Mouse (Mus musculus) bone marrow, adult 2 months (tissue): ENCODE data around the gene Magix. TPM values are rescaled to one million over a fixed set of nuclear protein-coding genes. Genes with fewer than 3 reads are reported as not detected.

Experiments
- H3K27ac ChIP-seq: fragments of 200-500 bp; 2 replicates; pipeline ENCODE4 v1.5.1; 2012; ENCODE audit warnings: low read depth, mild to moderate bottlenecking, control low read depth, inconsistent platforms, low read length; ENCODE audit not compliant: control insufficient read depth, poor library complexity, insufficient read depth
- H3K4me1 ChIP-seq: fragments of 200-500 bp; 2 replicates; pipeline ENCODE4 v1.6.1; 2011; ENCODE audit warnings: low read length; ENCODE audit not compliant: control insufficient read depth, insufficient read depth
- H3K4me3 ChIP-seq: fragments of 200-500 bp; replicated peaks from 2 replicates; pipeline ENCODE3; 2011; ENCODE audit warnings: mild to moderate bottlenecking, low read depth, low read length, control low read depth; ENCODE audit not compliant: control insufficient read depth
- CTCF ChIP-seq: fragments of 200-500 bp; IDR thresholded peaks from 2 replicates; pipeline ENCODE4 v1.5.1; 2011; ENCODE audit warnings: low read length, control low read depth; ENCODE audit not compliant: control insufficient read depth, insufficient read depth
- POLR2A ChIP-seq: fragments of 200-500 bp; IDR thresholded peaks from 2 replicates; pipeline ENCODE4 v1.6.1; 2011; ENCODE audit warnings: low read depth, mild to moderate bottlenecking, control low read depth, low read length, borderline replicate concordance; ENCODE audit not compliant: control insufficient read depth
- WGBS: fragments of 180-500 bp; shearing (Covaris S2); methylation state at CpG from one replicate; pipeline ENCODE4 v1.1.7; 2018; 5-methylcytosine and 5-hydroxymethylcytosine counted together
- polyA plus RNA-seq: library from polyadenylated mRNA; stranded (reverse); fragments of >200 nt; gene quantifications from 2 replicates; pipeline ENCODE4 v1.2.4, GENCODE M21; 2011; ENCODE audit warnings: low replicate concordance; ENCODE audit not compliant: missing spikeins, insufficient read depth, insufficient read length

Magix gene
- polyA plus RNA-seq, 1 experiment, result not detected

- Histone ChIP-seq H3K27ac (peak overlapping the region; percentile 97), H3K4me1 (peaks cover 3% of the 10 kb centered on the region; the same call in 1 of the 2 replicates), H3K4me3 (peak overlapping the region; percentile 58)
- TF ChIP-seq POLR2A (peak; percentile 63; the same call in 1 of the 2 replicates), CTCF (peak; percentile 41; the same call in 1 of the 2 replicates)
- 17% methylated on average over 25 of the region's 25 CpGs for WGBS
These were observed 32.3 kb downstream of the Magix start for GRCm38 (mm10) chrX:7648671-7649304.

DNA sequence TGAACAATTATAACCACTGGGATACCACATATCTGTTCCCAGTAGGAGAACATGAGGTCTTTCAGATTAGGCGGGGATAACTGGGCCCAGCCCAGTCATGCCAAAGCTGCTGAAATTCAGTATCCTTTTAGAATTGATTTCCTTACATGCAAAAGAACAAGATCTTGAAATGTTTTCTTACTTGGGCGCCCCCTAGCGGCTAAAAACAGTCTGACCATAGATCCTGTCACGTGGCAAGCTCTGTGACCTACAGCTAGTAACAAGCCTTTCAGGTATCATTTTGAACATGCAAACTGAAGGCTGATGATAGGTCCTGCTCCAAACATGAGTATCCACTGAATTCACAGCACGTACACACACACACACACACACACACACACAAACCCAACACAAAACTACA, 35.7 kb downstream of the Magix start:
- no peak for TF ChIP-seq POLR2A
- peak; percentile 43 for TF ChIP-seq CTCF
- 10% methylated on average over 5 of the region's 5 CpGs for WGBS
- no peak overlapping the region for H3K27ac ChIP-seq
- no peak overlapping the region for H3K4me3 ChIP-seq
- H3K4me1 ChIP-seq, result peaks cover 3% of the 10 kb centered on the region; the same call in 1 of the 2 replicates

GRCm38 (mm10) chrX:7640785-7641184, 40.3 kb downstream of the Magix start:
- Histone ChIP-seq H3K4me3 (no peak overlapping the region), H3K4me1 (no peaks in the 10 kb centered on the region), H3K27ac (no peak overlapping the region)
- TF ChIP-seq CTCF, result no peak
- no peak for TF ChIP-seq POLR2A
- 39% methylated on average over 12 of the region's 12 CpGs for WGBS

GRCm38 (mm10) chrX:7639536-7640325, 41.3 kb downstream of the Magix start:
- TF ChIP-seq POLR2A (no peak), CTCF (no peak)
- Histone ChIP-seq H3K27ac (no peak overlapping the region), H3K4me3 (no peak overlapping the region), H3K4me1 (no peaks in the 10 kb centered on the region)
- 23% methylated on average over 13 of the region's 13 CpGs for WGBS

- TF ChIP-seq CTCF (no peak), POLR2A (no peak)
- Histone ChIP-seq H3K4me1 (no peaks in the 10 kb centered on the region), H3K4me3 (no peak within 1 kb of the TSS), H3K27ac (no peak within 1 kb of the TSS)
- 13% methylated on average over 34 of the region's 42 CpGs for WGBS
These were observed 42.5 kb downstream of the Magix start, which contains the start of gene Syp for GRCm38 (mm10) chrX:7638401-7639091. Syp (plus strand) TSS chrX:7638471.

DNA sequence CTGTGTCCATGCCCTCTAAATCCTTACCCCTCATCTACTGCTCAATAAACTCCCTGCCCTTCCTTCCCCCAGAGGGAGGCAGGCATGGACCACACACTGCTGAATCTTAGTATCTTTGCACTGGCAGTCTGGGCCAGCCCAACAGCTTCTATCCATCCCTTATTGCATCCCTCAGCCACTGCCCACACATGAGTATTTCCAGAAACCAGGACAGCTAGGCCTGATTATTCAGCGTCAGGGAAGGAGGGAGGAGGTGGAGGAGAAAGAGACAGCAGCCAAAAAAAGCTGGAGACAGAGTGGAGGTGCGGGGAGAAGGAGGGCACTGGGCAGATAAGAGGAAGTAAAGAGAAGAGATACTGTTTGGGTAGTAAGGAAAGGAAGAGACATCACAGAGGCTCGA, 46.0 kb downstream of the Magix start:
- Histone ChIP-seq H3K4me1 (no peaks in the 10 kb centered on the region), H3K27ac (no peak overlapping the region), H3K4me3 (no peak overlapping the region)
- no peak for TF ChIP-seq CTCF
- TF ChIP-seq POLR2A, result no peak
- WGBS, result 53% methylated on average over 3 of the region's 3 CpGs

DNA sequence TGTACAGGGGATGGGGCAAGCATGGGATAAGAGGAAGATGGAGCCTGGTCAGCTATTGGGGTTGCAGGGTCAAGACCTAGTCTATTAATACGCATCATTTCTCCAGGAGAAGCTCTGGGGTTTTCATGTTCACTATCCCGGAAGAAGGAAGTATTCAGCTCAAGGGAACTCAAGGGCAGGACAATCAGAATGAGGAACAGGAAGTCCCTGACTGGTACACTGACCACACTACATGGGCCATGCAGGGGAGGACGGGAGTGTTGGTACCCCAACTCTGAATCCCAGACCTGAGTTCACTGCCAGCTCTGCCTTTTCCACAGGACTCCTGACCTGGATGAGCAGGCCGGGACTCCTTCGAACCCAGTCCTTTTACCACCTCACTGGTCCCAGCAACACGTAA, 48.5 kb downstream of the Magix start:
- WGBS, result 53% methylated on average over 6 of the region's 6 CpGs
- H3K4me1 ChIP-seq, result no peaks in the 10 kb centered on the region
- TF ChIP-seq POLR2A (no peak), CTCF (no peak)
- H3K27ac ChIP-seq, result no peak overlapping the region
- H3K4me3 ChIP-seq, result no peak overlapping the region

Other genes with a start within 250 kb of the Magix start
- 1.2 TPM in 1 of 2 replicates, not detected in the other for gene Foxp3, start 107.6 kb downstream of the Magix start, polyA plus RNA-seq
- gene Ppp1r3f, start 107.0 kb downstream of the Magix start, polyA plus RNA-seq, result 0.43 TPM in 1 of 2 replicates, not detected in the other
- 28.7 and 37.0 TPM in 2 replicates for gene Ccdc22, start 75.7 kb downstream of the Magix start, polyA plus RNA-seq
- 0.22 and 0.32 TPM in 2 replicates for gene Cacna1f, start 74.2 kb downstream of the Magix start, polyA plus RNA-seq
- 0.50 and 1.9 TPM in 2 replicates for gene Syp, start 42.8 kb downstream of the Magix start, polyA plus RNA-seq
- gene Prickle3, start 24.0 kb downstream of the Magix start, polyA plus RNA-seq, result 10.7 and 22.4 TPM in 2 replicates
- gene Plp2, start 9.9 kb downstream of the Magix start, polyA plus RNA-seq, result 5.3 and 33.2 TPM in 2 replicates
- 17.6 and 19.1 TPM in 2 replicates for gene Gpkow, start 15.9 kb upstream of the Magix start, polyA plus RNA-seq
- 54.7 and 91.1 TPM in 2 replicates for gene Wdr45, start 33.1 kb upstream of the Magix start, polyA plus RNA-seq
- gene Gm45208, start 41.0 kb upstream of the Magix start, polyA plus RNA-seq, result not detected in 2 replicates
- 3.9 and 9.5 TPM in 2 replicates for gene Praf2, start 47.2 kb upstream of the Magix start, polyA plus RNA-seq
- gene Ccdc120, start 69.7 kb upstream of the Magix start, polyA plus RNA-seq, result 0.36 and 1.4 TPM in 2 replicates
- gene Tfe3, start 81.3 kb upstream of the Magix start, polyA plus RNA-seq, result 15.5 and 22.3 TPM in 2 replicates
- 95.0 and 184 TPM in 2 replicates for gene Gripap1, start 108.5 kb upstream of the Magix start, polyA plus RNA-seq
- 2.2 and 4.8 TPM in 2 replicates for gene Kcnd1, start 141.0 kb upstream of the Magix start, polyA plus RNA-seq
- 124 and 222 TPM in 2 replicates for gene Otud5, start 160.1 kb upstream of the Magix start, polyA plus RNA-seq
- gene Pim2, start 197.0 kb upstream of the Magix start, polyA plus RNA-seq, result 20.0 and 26.2 TPM in 2 replicates
- 21.0 and 37.1 TPM in 2 replicates for gene Slc35a2, start 202.8 kb upstream of the Magix start, polyA plus RNA-seq
- gene Pqbp1, start 218.0 kb upstream of the Magix start, polyA plus RNA-seq, result 40.9 and 45.1 TPM in 2 replicates
- gene Timm17b, start 218.1 kb upstream of the Magix start, polyA plus RNA-seq, result 9.2 and 17.8 TPM in 2 replicates
- not detected in 2 replicates for gene Gm10491, start 226.6 kb upstream of the Magix start, polyA plus RNA-seq
- gene Gm10490, start 228.3 kb upstream of the Magix start, polyA plus RNA-seq, result not detected in 2 replicates
- not detected in 2 replicates for gene Pcsk1n, start 238.6 kb upstream of the Magix start, polyA plus RNA-seq
- gene Eras, start 247.4 kb upstream of the Magix start, polyA plus RNA-seq, result 10.9 TPM in 1 of 2 replicates, not detected in the other